Comparison of ENCODE assay signal across 19 mouse cellular contexts in the genomic region with DNA sequence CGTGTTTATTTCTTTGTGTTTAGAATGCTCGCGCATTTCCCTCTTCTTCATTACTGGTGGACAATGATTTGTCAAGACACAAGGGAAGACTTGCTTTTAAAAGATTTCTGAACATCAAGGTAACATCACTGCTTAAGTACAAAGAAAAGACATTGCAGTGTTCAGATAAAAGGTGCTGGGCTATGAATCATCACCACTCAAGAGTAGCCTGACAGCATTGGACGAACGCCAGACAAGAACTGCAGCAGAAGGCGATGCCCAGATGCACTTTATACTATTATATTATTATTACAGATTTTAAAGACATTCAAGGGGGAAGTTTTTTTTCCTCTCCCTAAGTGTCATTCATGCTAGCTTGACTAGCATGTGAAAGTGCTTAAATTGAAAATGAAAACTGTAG.
DNase-seq lines count a peak whose midpoint lies in the region; ATAC-seq and TF ChIP-seq lines count a peak whose summit lies in the region.
"Had no signal": no experiment of that assay in that cellular context is flagged by ENCODE, and none has a peak within 500 bp of the region (broad histone marks: within the 10 kb centered on the region; RNA-seq: fewer than 3 reads in every experiment).

No protein-coding gene starts in this region.

- H3K9me3 ChIP-seq in midbrain, embryonic 14.5 days (ENCODE audit: control insufficient read depth, low read length) = no peaks in the 10 kb centered on the region
- H3K9me3 ChIP-seq in midbrain, embryonic 10.5 days (replicated peaks) = no peaks in the 10 kb centered on the region
- H3K9me3 ChIP-seq in MEL (replicated peaks; ENCODE audit: insufficient read depth, low read length) = no peaks in the 10 kb centered on the region
- no peaks in the 10 kb centered on the region for H3K9me3 ChIP-seq in liver, embryonic 12.5 days (replicated peaks)
- H3K9me3 ChIP-seq: embryonic facial prominence, embryonic 13.5 days; limb, embryonic 13.5 days; liver, embryonic 15.5 days had no signal

- H3K36me3 ChIP-seq in midbrain, embryonic 14.5 days (ENCODE audit: control insufficient read depth, insufficient read depth, low read length) = peaks cover 5% of the 10 kb centered on the region; the same call in 1 of the 2 replicates
- peaks cover 7% of the 10 kb centered on the region; the same call in 1 of the 2 replicates for H3K36me3 ChIP-seq in midbrain, embryonic 10.5 days
- peaks cover 0 to 6% of the 10 kb centered on the region in 2 experiments; a peak in 2 of 4 replicates for H3K36me3 ChIP-seq in MEL (ENCODE audit: control insufficient read depth in 1 of 2, insufficient read depth in 2 of 2, low read length in 2 of 2)
- H3K36me3 ChIP-seq in liver, embryonic 12.5 days = no peaks in the 10 kb centered on the region
- H3K36me3 ChIP-seq: limb, embryonic 13.5 days; liver, embryonic 15.5 days had no signal

- ATAC-seq in midbrain, embryonic 14.5 days (ENCODE audit: low FRiP score, low TSS enrichment) = no peak
- no peak for ATAC-seq in liver, embryonic 12.5 days
- ATAC-seq: hindbrain, embryonic 16.5 days had no signal

- H3K4me3 ChIP-seq in cerebellum, adult 2 months (replicated peaks; ENCODE audit: insufficient read depth, low read depth, low read length) = no peak overlapping the region
- H3K4me3 ChIP-seq in midbrain, embryonic 14.5 days (replicated peaks; ENCODE audit: low read depth, low read length) = no peak overlapping the region
- H3K4me3 ChIP-seq in midbrain, embryonic 10.5 days = no peak overlapping the region
- H3K4me3 ChIP-seq in MEL (ENCODE audit: control insufficient read depth in 1 of 2, insufficient read depth in 1 of 2, low read depth in 2 of 2, low read length in 2 of 2) = no peak overlapping the region
- H3K4me3 ChIP-seq in liver, embryonic 12.5 days = no peak overlapping the region
- H3K4me3 ChIP-seq: embryonic facial prominence, embryonic 13.5 days; limb, embryonic 13.5 days; liver, embryonic 15.5 days; megakaryocyte, embryonic 14.5 days had no signal

- no peak overlapping the region for H3K27ac ChIP-seq in cerebellum, adult 2 months (ENCODE audit: insufficient read depth, low read length)
- no peak overlapping the region for H3K27ac ChIP-seq in midbrain, embryonic 14.5 days (replicated peaks; ENCODE audit: low read depth, low read length)
- H3K27ac ChIP-seq in midbrain, embryonic 10.5 days (replicated peaks) = no peak overlapping the region
- no peak overlapping the region for H3K27ac ChIP-seq in MEL (ENCODE audit: control insufficient read depth, low read depth, low read length)
- H3K27ac ChIP-seq in liver, embryonic 12.5 days = no peak overlapping the region
- H3K27ac ChIP-seq: embryonic facial prominence, embryonic 13.5 days; limb, embryonic 13.5 days; liver, embryonic 15.5 days had no signal

- TF ChIP-seq CTCF in cerebellum, adult 2 months (IDR thresholded peaks at IDR 0.05; ENCODE audit: borderline replicate concordance, insufficient read depth, low read depth, low read length) = no peak
- no peak for TF ChIP-seq CTCF in MEL (IDR thresholded peaks at IDR 0.05 in 2 of 3, conservative IDR thresholded peaks at IDR 0.05 in 1 of 3; ENCODE audit: control insufficient read depth in 1 of 3, insufficient read depth in 1 of 3, low read depth in 2 of 3, low read length in 3 of 3, poor library complexity in 1 of 3, severe bottlenecking in 1 of 3)

- H3K4me1 ChIP-seq in cerebellum, adult 2 months (ENCODE audit: control insufficient read depth, insufficient read depth, low read length) = no peaks in the 10 kb centered on the region
- H3K4me1 ChIP-seq in midbrain, embryonic 14.5 days (ENCODE audit: control insufficient read depth, insufficient read depth, low read length) = 0 out of 2 replicates have a peak, but pooled peaks cover 3% of the 10 kb centered on the region
- peaks cover 25% of the 10 kb centered on the region for H3K4me1 ChIP-seq in midbrain, embryonic 10.5 days
- peaks cover 0 to 7% of the 10 kb centered on the region in 2 experiments; a peak in 2 of 4 replicates for H3K4me1 ChIP-seq in MEL (ENCODE audit: control insufficient read depth in 1 of 2, insufficient read depth in 2 of 2, low read length in 2 of 2)
- H3K4me1 ChIP-seq in liver, embryonic 12.5 days = 0 out of 2 replicates have a peak, but pooled peaks cover 3% of the 10 kb centered on the region
- H3K4me1 ChIP-seq: liver, embryonic 15.5 days; megakaryocyte, embryonic 14.5 days had no signal

- no peaks in the 10 kb centered on the region for H3K27me3 ChIP-seq in cerebellum, adult 2 months (ENCODE audit: control insufficient read depth, insufficient read depth, low read length)
- no peaks in the 10 kb centered on the region for H3K27me3 ChIP-seq in midbrain, embryonic 14.5 days (ENCODE audit: control insufficient read depth, insufficient read depth, low read length)
- H3K27me3 ChIP-seq in midbrain, embryonic 10.5 days (ENCODE audit: low read depth, poor library complexity, severe bottlenecking) = no peaks in the 10 kb centered on the region
- H3K27me3 ChIP-seq in MEL (ENCODE audit: control insufficient read depth in 1 of 2, insufficient read depth in 2 of 2, low read length in 2 of 2) = no peaks in the 10 kb centered on the region
- H3K27me3 ChIP-seq in liver, embryonic 12.5 days (replicated peaks) = no peaks in the 10 kb centered on the region
- H3K27me3 ChIP-seq: embryonic facial prominence, embryonic 13.5 days; limb, embryonic 13.5 days; liver, embryonic 15.5 days; megakaryocyte, embryonic 14.5 days had no signal

- no peaks in the 10 kb centered on the region for H3K79me2 ChIP-seq in MEL (ENCODE audit: control insufficient read depth, insufficient read depth, low read length, poor library complexity)

- H3K9ac ChIP-seq in midbrain, embryonic 14.5 days (replicated peaks; ENCODE audit: low read length) = no peak overlapping the region
- no peak overlapping the region for H3K9ac ChIP-seq in MEL (ENCODE audit: control insufficient read depth, low read depth, low read length, poor library complexity, severe bottlenecking)
- H3K9ac ChIP-seq in liver, embryonic 12.5 days = no peak overlapping the region
- H3K9ac ChIP-seq: embryonic facial prominence, embryonic 13.5 days; limb, embryonic 13.5 days; liver, embryonic 15.5 days had no signal

- no peak for TF ChIP-seq POLR2A in cerebellum, adult 2 months (IDR thresholded peaks at IDR 0.05; ENCODE audit: borderline replicate concordance, insufficient read depth, low read length)
- no peak for TF ChIP-seq POLR2A in MEL (IDR thresholded peaks at IDR 0.05; ENCODE audit: control insufficient read depth in 1 of 2, insufficient read depth in 1 of 2, low read depth in 1 of 2, low read length in 2 of 2, poor library complexity in 1 of 2)

- TF ChIP-seq RAD21 in MEL (IDR thresholded peaks at IDR 0.05; ENCODE audit: low read depth, low read length) = no peak

- peak; percentile 69 to 89 for TF ChIP-seq EP300 in MEL (IDR thresholded peaks at IDR 0.05; ENCODE audit: low read depth in 1 of 2, low read length in 2 of 2)

- no peak overlapping the region for H3K4me2 ChIP-seq in midbrain, embryonic 14.5 days (ENCODE audit: low read length)
- H3K4me2 ChIP-seq in liver, embryonic 12.5 days = no peak overlapping the region
- H3K4me2 ChIP-seq: embryonic facial prominence, embryonic 13.5 days; limb, embryonic 13.5 days; liver, embryonic 15.5 days had no signal

- WGBS in cerebellum, adult 2 months = 74% methylated on average over 6 of the region's 6 CpGs
- 73% methylated on average over 6 of the region's 6 CpGs for WGBS in midbrain, embryonic 14.5 days
- 95% methylated on average over 6 of the region's 6 CpGs for WGBS in midbrain, embryonic 10.5 days
- WGBS in liver, embryonic 12.5 days (ENCODE audit: insufficient replicate concordance) = 78% methylated on average over 6 of the region's 6 CpGs

- peak; percentile 21 to 26 for DNase-seq in cerebellum, postnatal 14 days
- no peak for DNase-seq in cerebellum, adult 2 months
- peak; percentile 37 for DNase-seq in midbrain, embryonic 14.5 days
- no peak for DNase-seq in midbrain, embryonic 10.5 days (ENCODE audit: low spot score)
- peak; percentile 90 for DNase-seq in MEL (ENCODE audit: low read depth, low spot score)
- DNase-seq in adrenal gland, postnatal 36 days = peak; percentile 23 to 47
- DNase-seq: cerebellum, adult 18-20 months; heart, adult 18-20 months; kidney, adult 2 months; kidney, postnatal 25 days; lung, postnatal 10 days; retina, postnatal 1 day; thymus, adult 18-20 months had no signal

TF ChIP-seq in MEL, 35 proteins besides CTCF, POLR2A, EP300 and RAD21:
- no peak for TF ChIP-seq USF2 (IDR thresholded peaks at IDR 0.05; ENCODE audit: borderline replicate concordance in 1 of 2, insufficient read depth in 1 of 2, low read depth in 1 of 2, low read length in 2 of 2)
- TF ChIP-seq RCOR1 (IDR thresholded peaks at IDR 0.05; ENCODE audit: low read depth, low read length) = peak; percentile 73
- no peak for TF ChIP-seq MAFK (IDR thresholded peaks at IDR 0.05; ENCODE audit: borderline replicate concordance, low read depth, low read length)
- TF ChIP-seq GATA1 (IDR thresholded peaks at IDR 0.05; ENCODE audit: low read depth, low read length) = peak; percentile 81
- no peak for TF ChIP-seq NELFE (IDR thresholded peaks at IDR 0.05; ENCODE audit: low read depth, low read length)
- TF ChIP-seq TAL1 (IDR thresholded peaks at IDR 0.05; ENCODE audit: low read length) = 0 out of 2 replicates have a peak, but pooled peaks have one; percentile 20
- no peak for TF ChIP-seq NRF1 (IDR thresholded peaks at IDR 0.05; ENCODE audit: insufficient read depth, low read depth, low read length, poor library complexity, severe bottlenecking)
- TF ChIP-seq TCF12 (IDR thresholded peaks at IDR 0.05; ENCODE audit: low read depth, low read length) = peak; percentile 50; the same call in 1 of the 2 replicates
- no peak for TF ChIP-seq ZMIZ1 (IDR thresholded peaks at IDR 0.05; ENCODE audit: low read depth, low read length)
- no peak for TF ChIP-seq KAT2A (conservative IDR thresholded peaks at IDR 0.05; ENCODE audit: low read depth, low read length)
- TF ChIP-seq SIN3A (IDR thresholded peaks at IDR 0.05; ENCODE audit: low read length) = no peak
- TF ChIP-seq POLR2AphosphoS2 (IDR thresholded peaks at IDR 0.05; ENCODE audit: low read length) = no peak
- TF ChIP-seq ETS1 (IDR thresholded peaks at IDR 0.05; ENCODE audit: low read depth, low read length) = peak; percentile 70; the same call in 1 of the 2 replicates
- peak; percentile 76; the same call in 1 of the 2 replicates for TF ChIP-seq JUND (IDR thresholded peaks at IDR 0.05; ENCODE audit: low read depth, low read length)
- TF ChIP-seq ZC3H11A (IDR thresholded peaks at IDR 0.05; ENCODE audit: low read depth, low read length) = no peak
- no peak for TF ChIP-seq ELF1 (IDR thresholded peaks at IDR 0.05; ENCODE audit: low read depth, low read length)
- TF ChIP-seq CHD2 (IDR thresholded peaks at IDR 0.05; ENCODE audit: low read length) = no peak

Comparison
In these comparisons a context has a peak if more than half of its experiments do, and no peak if none do; other contexts are left out.
1. DNase-seq: peak in cerebellum, postnatal 14 days (2 of 2), midbrain, embryonic 14.5 days (single experiment), MEL (single experiment) and adrenal gland, postnatal 36 days (2 of 2); none in cerebellum, adult 2 months (0 of 2) and midbrain, embryonic 10.5 days (single experiment).